Mouse (Mus musculus) forebrain, postnatal 0 days (tissue): Measurements from ENCODE around the gene Jup. TPM values are rescaled to one million over a fixed set of nuclear protein-coding genes. Genes with fewer than 3 reads are reported as not detected.

Source experiments
- ATAC-seq: fragments of 200-750 bp; cut with Nextera tagmentation; 2 replicates; pipeline ENCODE4 v1.8.0; 2017; ENCODE audit warnings: mild to moderate bottlenecking, moderate library complexity
- DNase-seq: peaks from one replicate; pipeline ENCODE4 v3.0.0-alpha.2; 2015
- H3K27ac ChIP-seq: fragments of 300-500 bp; sonication (generic); 2 replicates; pipeline ENCODE4 v1.5.1; 2014; ENCODE audit warnings: low read depth, mild to moderate bottlenecking, antibody characterized with exemption, low read length, moderate library complexity, mixed read lengths
- H3K27me3 ChIP-seq: fragments of 300-500 bp; sonication (generic); 2 replicates; pipeline ENCODE4 v1.6.1; 2014; ENCODE audit warnings: mild to moderate bottlenecking, low read length, mixed read lengths; ENCODE audit not compliant: insufficient read depth
- H3K36me3 ChIP-seq: fragments of 300-500 bp; sonication (generic); 2 replicates; pipeline ENCODE4 v1.6.1; 2014; ENCODE audit warnings: mild to moderate bottlenecking, moderate library complexity; ENCODE audit not compliant: insufficient read depth
- H3K4me1 ChIP-seq: fragments of 300-500 bp; sonication (generic); 2 replicates; pipeline ENCODE4 v1.6.1; 2014; ENCODE audit warnings: antibody characterized with exemption; ENCODE audit not compliant: insufficient read depth
- H3K4me2 ChIP-seq: fragments of 300-500 bp; sonication (generic); 2 replicates; pipeline ENCODE4 v1.6.1; 2014; ENCODE audit warnings: low read depth, mild to moderate bottlenecking, moderate library complexity
- H3K4me3 ChIP-seq: fragments of 300-500 bp; sonication (generic); 2 replicates; pipeline ENCODE4 v1.5.1; 2014; ENCODE audit warnings: low read depth, low read length, mixed read lengths
- H3K9ac ChIP-seq: fragments of 300-500 bp; sonication (generic); 2 replicates; pipeline ENCODE4 v1.6.1; 2014; ENCODE audit warnings: mild to moderate bottlenecking
- H3K9me3 ChIP-seq: fragments of 300-500 bp; sonication (generic); 2 replicates; pipeline ENCODE4 v1.6.1; 2016; ENCODE audit warnings: low read length
- CTCF ChIP-seq: sonication (generic); IDR thresholded peaks from 2 replicates; pipeline ENCODE4 v1.5.1; 2016; ENCODE audit warnings: antibody characterized with exemption, control low read depth, low read depth
- WGBS: fragments of 180-500 bp; shearing (Covaris S2); extraction: QIAGEN DNeasy Blood & Tissue Kit; methylation state at CpG from one replicate; pipeline ENCODE4 v1.1.7; 2014; 5-methylcytosine and 5-hydroxymethylcytosine counted together
- microRNA-seq, 2 experiments: library from miRNA; unstranded; fragments of <30 nt; microRNA quantifications; one replicate each; pipeline ENCODE4; 2016
- polyA plus RNA-seq: library from polyadenylated mRNA; unstranded; fragments of >200 nt; fragmentation: Nextera tagmentation; extraction: Ambion mirVana; gene quantifications from 2 replicates; pipeline ENCODE4 v1.2.1, GENCODE M21; 2015
- total RNA-seq: library from RNA; depleted of rRNA; stranded (reverse); fragments of >200 nt; gene quantifications from 2 replicates; pipeline ENCODE4 v1.2.3, GENCODE M21; 2014; rRNA removed

Jup gene
- total and polyA plus RNA-seq, 2 experiments from 2014 or later = 67.0 to 106 TPM

- H3K4me2 ChIP-seq = peak within 1 kb of the TSS; percentile 75
- peaks cover 18% of the 10 kb centered on the region for H3K36me3 ChIP-seq
- under 1% methylated on average over 51 of the region's 58 CpGs for WGBS
- peak within 1 kb of the TSS; percentile 95 for H3K9ac ChIP-seq
- peak; percentile 100 for DNase-seq
- TF ChIP-seq CTCF = no peak
- no peaks in the 10 kb centered on the region for H3K9me3 ChIP-seq
- H3K27ac ChIP-seq = peak within 1 kb of the TSS; percentile 98
- peak within 1 kb of the TSS; percentile 86 for H3K4me3 ChIP-seq
- ATAC-seq = peak; percentile 94
- no peaks in the 10 kb centered on the region for H3K27me3 ChIP-seq
- H3K4me1 ChIP-seq = no peaks in the 10 kb centered on the region
These were observed 77.9 kb downstream of the Jup start, which contains the start of gene Eif1 for GRCm38 (mm10) chr11:100319492-100320171. TSS of gene Eif1 (plus strand) at chr11:100319885.

Small RNA genes within 50 kb of the gene (microRNA-seq; reads per million reads assigned to microRNA genes)
- 0 reads per million in 2 experiments for gene Gm27374

Other genes with a start within 250 kb of the Jup start
- gene Krt19, start 249.1 kb downstream of the Jup start, total RNA-seq = 5.8 and 6.5 TPM in 2 replicates
- 3.8 and 7.0 TPM in 2 replicates for gene Krt19, start 249.1 kb downstream of the Jup start, polyA plus RNA-seq
- not detected in 2 replicates for gene Krt9, start 204.5 kb downstream of the Jup start, total RNA-seq
- gene Krt9, start 204.5 kb downstream of the Jup start, polyA plus RNA-seq = 0.06 TPM in 1 of 2 replicates, not detected in the other
- gene Krt14, start 190.2 kb downstream of the Jup start, total RNA-seq = 0.14 and 0.15 TPM in 2 replicates
- gene Krt14, start 190.2 kb downstream of the Jup start, polyA plus RNA-seq = 0.63 and 0.88 TPM in 2 replicates
- gene Krt16, start 148.9 kb downstream of the Jup start, total RNA-seq = not detected in 2 replicates
- gene Krt16, start 148.9 kb downstream of the Jup start, polyA plus RNA-seq = not detected in 2 replicates
- 0.31 TPM in 1 of 2 replicates, not detected in the other for gene Krt17, start 136.7 kb downstream of the Jup start, total RNA-seq
- gene Krt17, start 136.7 kb downstream of the Jup start, polyA plus RNA-seq = 0.47 and 0.51 TPM in 2 replicates
- not detected in 2 replicates for gene Krt42, start 127.9 kb downstream of the Jup start, total RNA-seq
- gene Krt42, start 127.9 kb downstream of the Jup start, polyA plus RNA-seq = not detected in 2 replicates
- gene Eif1, start 77.9 kb downstream of the Jup start, total RNA-seq = 105 and 115 TPM in 2 replicates
- gene Eif1, start 77.9 kb downstream of the Jup start, polyA plus RNA-seq = 1,342 and 1,370 TPM in 2 replicates
- not detected in 2 replicates for gene Gast, start 63.4 kb downstream of the Jup start, total RNA-seq
- gene Gast, start 63.4 kb downstream of the Jup start, polyA plus RNA-seq = 0.48 and 0.51 TPM in 2 replicates
- 274 and 518 TPM in 2 replicates for gene Hap1, start 41.6 kb downstream of the Jup start, total RNA-seq
- 131 and 237 TPM in 2 replicates for gene Hap1, start 41.6 kb downstream of the Jup start, polyA plus RNA-seq
- gene P3h4, start 17.1 kb upstream of the Jup start, total RNA-seq = 16.8 and 27.1 TPM in 2 replicates
- 17.9 and 19.8 TPM in 2 replicates for gene P3h4, start 17.1 kb upstream of the Jup start, polyA plus RNA-seq
- 18.1 and 34.6 TPM in 2 replicates for gene Fkbp10, start 17.9 kb upstream of the Jup start, total RNA-seq
- 23.3 and 23.4 TPM in 2 replicates for gene Fkbp10, start 17.9 kb upstream of the Jup start, polyA plus RNA-seq
- gene Nt5c3b, start 44.0 kb upstream of the Jup start, total RNA-seq = 63.0 and 80.5 TPM in 2 replicates
- 113 and 118 TPM in 2 replicates for gene Nt5c3b, start 44.0 kb upstream of the Jup start, polyA plus RNA-seq
- gene Klhl10, start 44.2 kb upstream of the Jup start, total RNA-seq = 0.29 and 0.46 TPM in 2 replicates
- gene Klhl10, start 44.2 kb upstream of the Jup start, polyA plus RNA-seq = 0.53 and 0.65 TPM in 2 replicates
- 60.1 and 73.9 TPM in 2 replicates for gene Klhl11, start 75.0 kb upstream of the Jup start, total RNA-seq
- 7.8 and 9.6 TPM in 2 replicates for gene Klhl11, start 75.0 kb upstream of the Jup start, polyA plus RNA-seq
- 199 and 203 TPM in 2 replicates for gene Acly, start 130.2 kb upstream of the Jup start, total RNA-seq
- 89.9 and 109 TPM in 2 replicates for gene Acly, start 130.2 kb upstream of the Jup start, polyA plus RNA-seq
- 1.2 and 2.2 TPM in 2 replicates for gene Ttc25, start 147.8 kb upstream of the Jup start, total RNA-seq
- gene Ttc25, start 147.8 kb upstream of the Jup start, polyA plus RNA-seq = 1.1 and 1.8 TPM in 2 replicates
- 37.3 and 41.5 TPM in 2 replicates for gene Cnp, start 177.1 kb upstream of the Jup start, total RNA-seq
- 44.8 and 56.2 TPM in 2 replicates for gene Cnp, start 177.1 kb upstream of the Jup start, polyA plus RNA-seq
- gene Nkiras2, start 221.5 kb upstream of the Jup start, total RNA-seq = 83.0 and 100 TPM in 2 replicates
- 81.1 and 81.4 TPM in 2 replicates for gene Nkiras2, start 221.5 kb upstream of the Jup start, polyA plus RNA-seq
- 104 and 111 TPM in 2 replicates for gene Dnajc7, start 222.4 kb upstream of the Jup start, total RNA-seq
- 232 and 248 TPM in 2 replicates for gene Dnajc7, start 222.4 kb upstream of the Jup start, polyA plus RNA-seq